Mouse (Mus musculus): ENCODE measurements around the gene Sp1. TPM values are rescaled to one million over a fixed set of nuclear protein-coding genes. Genes with fewer than 3 reads are reported as not detected.

Sp1 gene
- 10.8 and 11.2 TPM in 2 replicates for polyA plus RNA-seq (2015; fragmentation: Nextera tagmentation; extraction: Ambion mirVana)

DNA sequence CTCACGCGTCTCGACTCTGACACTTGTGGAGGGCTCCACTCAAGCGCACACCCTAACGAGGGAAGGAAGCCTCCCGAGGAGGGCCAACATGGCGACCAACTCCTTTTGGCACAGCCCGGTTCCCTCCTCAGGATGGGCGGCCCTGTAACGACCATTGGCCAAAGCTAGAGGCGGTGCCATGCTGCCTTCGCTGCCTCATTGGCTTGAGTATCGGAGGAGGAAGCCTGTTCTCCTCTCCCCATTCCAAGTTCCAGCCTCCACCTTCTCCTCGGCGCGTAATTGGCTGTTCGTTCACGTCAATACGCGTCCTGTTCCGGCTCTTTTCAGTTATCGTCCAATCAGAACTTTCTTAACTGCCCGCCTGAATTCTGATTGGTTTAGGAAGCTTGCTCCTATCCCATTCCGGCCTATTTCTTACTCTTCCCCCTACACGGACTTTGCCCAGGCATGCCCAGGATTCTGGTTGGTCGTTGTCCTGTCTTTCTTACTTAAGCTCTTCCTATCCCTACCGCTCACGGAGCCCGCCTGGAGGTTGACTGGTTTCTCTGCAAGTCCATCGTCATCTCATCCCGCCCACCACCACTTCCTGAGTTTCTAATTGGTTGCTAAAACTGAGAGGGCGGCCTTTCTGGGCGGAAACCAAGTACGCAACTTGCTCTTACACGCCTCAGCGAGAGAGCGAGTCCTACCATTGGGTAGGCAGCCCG, at the start of gene Sp1:
Sp1 (plus strand) TSS at position 655 of the 707 bp plus-strand sequence.
- Histone ChIP-seq H3K36me3 (ENCODE audit: control insufficient read depth, insufficient read depth, low read length) (peaks cover 25% of the 10 kb centered on the region), H3K9me3 (ENCODE audit: control insufficient read depth, low read length) (no peaks in the 10 kb centered on the region), H3K4me2 (ENCODE audit: low read depth, low read length) (peak within 1 kb of the TSS; percentile 71), H3K9ac (ENCODE audit: low read length) (peak within 1 kb of the TSS; percentile 91), H3K27ac (ENCODE audit: low read length) (peak within 1 kb of the TSS; percentile 100), H3K4me1 (replicated peaks; ENCODE audit: control insufficient read depth, insufficient read depth, low read length) (peaks cover 33% of the 10 kb centered on the region), H3K4me3 (ENCODE audit: low read length) (peak within 1 kb of the TSS; percentile 64), H3K27me3 (ENCODE audit: control insufficient read depth, insufficient read depth, low read depth, low read length) (no peaks in the 10 kb centered on the region)
- WGBS, result 0% methylated on average over 38 of the region's 38 CpGs
- peak; percentile 95 for ATAC-seq (ENCODE audit: low read depth)

- no peak for ATAC-seq (ENCODE audit: low read depth)
- H3K4me2 ChIP-seq (ENCODE audit: low read depth, low read length), result peak overlapping the region; percentile 91
These were observed 49.2 kb upstream of the Sp1 start for GRCm38 (mm10) chr15:102356501-102357325.

GRCm38 (mm10) chr15:102358126-102358525, 47.8 kb upstream of the Sp1 start:
- H3K9me3 ChIP-seq (ENCODE audit: control insufficient read depth, low read length), result no peaks in the 10 kb centered on the region
- H3K4me1 ChIP-seq (replicated peaks; ENCODE audit: control insufficient read depth, insufficient read depth, low read length), result peaks cover 23% of the 10 kb centered on the region
- no peaks in the 10 kb centered on the region for H3K36me3 ChIP-seq (ENCODE audit: control insufficient read depth, insufficient read depth, low read length)
- peak overlapping the region; percentile 47; the same call in 1 of the 2 replicates for H3K9ac ChIP-seq (ENCODE audit: low read length)
- no peak overlapping the region for H3K27ac ChIP-seq (ENCODE audit: low read length)
- ATAC-seq (ENCODE audit: low read depth), result no peak
- whole genome bisulfite sequencing, result 4% methylated on average over 25 of the region's 25 CpGs
- peaks cover 13% of the 10 kb centered on the region for H3K27me3 ChIP-seq (ENCODE audit: control insufficient read depth, insufficient read depth, low read depth, low read length)
- peak overlapping the region; percentile 46 for H3K4me2 ChIP-seq (ENCODE audit: low read depth, low read length)
- H3K4me3 ChIP-seq (ENCODE audit: low read length), result peak overlapping the region; percentile 11

More at GRCm38 (mm10) chr15:102356501-102357325, 49.2 kb upstream of the Sp1 start:
- Histone ChIP-seq H3K4me3 (ENCODE audit: low read length) (peak overlapping the region; percentile 64; the same call in 1 of the 2 replicates), H3K27me3 (ENCODE audit: control insufficient read depth, insufficient read depth, low read depth, low read length) (peaks cover 13% of the 10 kb centered on the region), H3K36me3 (ENCODE audit: control insufficient read depth, insufficient read depth, low read length) (no peaks in the 10 kb centered on the region), H3K27ac (ENCODE audit: low read length) (peak overlapping the region; percentile 88), H3K9me3 (ENCODE audit: control insufficient read depth, low read length) (no peaks in the 10 kb centered on the region), H3K9ac (ENCODE audit: low read length) (peak overlapping the region; percentile 87), H3K4me1 (replicated peaks; ENCODE audit: control insufficient read depth, insufficient read depth, low read length) (peaks cover 23% of the 10 kb centered on the region)
- 40% methylated on average over 16 of the region's 16 CpGs for WGBS

- Histone ChIP-seq H3K4me3 (ENCODE audit: low read length) (no peak overlapping the region), H3K27me3 (ENCODE audit: control insufficient read depth, insufficient read depth, low read depth, low read length) (peaks cover 13% of the 10 kb centered on the region), H3K4me1 (replicated peaks; ENCODE audit: control insufficient read depth, insufficient read depth, low read length) (peaks cover 23% of the 10 kb centered on the region), H3K9ac (ENCODE audit: low read length) (no peak overlapping the region), H3K4me2 (ENCODE audit: low read depth, low read length) (peak overlapping the region; percentile 46; the same call in 1 of the 2 replicates), H3K27ac (ENCODE audit: low read length) (no peak overlapping the region), H3K36me3 (ENCODE audit: control insufficient read depth, insufficient read depth, low read length) (no peaks in the 10 kb centered on the region), H3K9me3 (ENCODE audit: control insufficient read depth, low read length) (no peaks in the 10 kb centered on the region)
- ATAC-seq (ENCODE audit: low read depth), result no peak
- WGBS, result 26% methylated on average over 5 of the region's 5 CpGs
These were observed 47.1 kb upstream of the Sp1 start for GRCm38 (mm10) chr15:102358834-102359233.

GRCm38 (mm10) chr15:102362648-102363047, 43.3 kb upstream of the Sp1 start:
- peak; percentile 60 for ATAC-seq (ENCODE audit: low read depth)
- no peaks in the 10 kb centered on the region for H3K9me3 ChIP-seq (ENCODE audit: control insufficient read depth, low read length)
- H3K4me3 ChIP-seq (ENCODE audit: low read length), result peak overlapping the region; percentile 1; the same call in 1 of the 2 replicates
- H3K27ac ChIP-seq (ENCODE audit: low read length), result no peak overlapping the region
- peak overlapping the region; percentile 54 for H3K9ac ChIP-seq (ENCODE audit: low read length)
- H3K4me2 ChIP-seq (ENCODE audit: low read depth, low read length), result peak overlapping the region; percentile 42
- H3K27me3 ChIP-seq (ENCODE audit: control insufficient read depth, insufficient read depth, low read depth, low read length), result peaks cover 17% of the 10 kb centered on the region
- 6% methylated on average over 14 of the region's 14 CpGs for WGBS
- H3K36me3 ChIP-seq (ENCODE audit: control insufficient read depth, insufficient read depth, low read length), result no peaks in the 10 kb centered on the region
- H3K4me1 ChIP-seq (replicated peaks; ENCODE audit: control insufficient read depth, insufficient read depth, low read length), result peaks cover 18% of the 10 kb centered on the region

GRCm38 (mm10) chr15:102364678-102365077, 41.3 kb upstream of the Sp1 start:
- no peak overlapping the region for H3K9ac ChIP-seq (ENCODE audit: low read length)
- no peak overlapping the region for H3K27ac ChIP-seq (ENCODE audit: low read length)
- H3K4me2 ChIP-seq (ENCODE audit: low read depth, low read length), result no peak overlapping the region
- no peaks in the 10 kb centered on the region for H3K36me3 ChIP-seq (ENCODE audit: control insufficient read depth, insufficient read depth, low read length)
- no peak for ATAC-seq (ENCODE audit: low read depth)
- H3K27me3 ChIP-seq (ENCODE audit: control insufficient read depth, insufficient read depth, low read depth, low read length), result peaks cover 7% of the 10 kb centered on the region; the same call in 1 of the 2 replicates
- no peak overlapping the region for H3K4me3 ChIP-seq (ENCODE audit: low read length)
- peaks cover 3% of the 10 kb centered on the region for H3K4me1 ChIP-seq (replicated peaks; ENCODE audit: control insufficient read depth, insufficient read depth, low read length)
- H3K9me3 ChIP-seq (ENCODE audit: control insufficient read depth, low read length), result no peaks in the 10 kb centered on the region
- WGBS, result 93% methylated on average over 1 of the region's 1 CpGs

DNA sequence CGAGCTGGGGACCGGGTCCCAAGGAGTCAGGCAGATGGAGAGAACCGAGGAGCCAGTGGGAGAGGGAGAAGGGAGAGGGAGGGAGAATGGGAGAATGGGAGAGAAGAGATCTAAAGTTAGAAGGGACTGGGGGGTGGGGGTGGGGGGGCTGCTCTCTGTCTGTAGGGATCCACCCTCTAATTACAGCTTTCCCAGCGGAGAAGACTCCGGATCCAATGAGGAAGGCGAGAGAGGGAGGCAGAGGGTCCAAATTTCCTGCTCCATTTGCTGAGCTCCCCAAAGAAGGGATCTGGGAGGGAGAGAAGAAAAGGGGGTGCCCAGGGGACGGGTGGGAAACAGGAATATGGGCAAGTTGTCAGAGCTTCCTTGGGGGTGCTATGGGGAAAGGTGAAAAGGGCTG, 39.7 kb upstream of the Sp1 start:
- Histone ChIP-seq H3K9ac (ENCODE audit: low read length) (peak overlapping the region; percentile 56), H3K9me3 (ENCODE audit: control insufficient read depth, low read length) (no peaks in the 10 kb centered on the region), H3K36me3 (ENCODE audit: control insufficient read depth, insufficient read depth, low read length) (no peaks in the 10 kb centered on the region), H3K27me3 (ENCODE audit: control insufficient read depth, insufficient read depth, low read depth, low read length) (peaks cover 11% of the 10 kb centered on the region; the same call in 1 of the 2 replicates), H3K4me1 (replicated peaks; ENCODE audit: control insufficient read depth, insufficient read depth, low read length) (peaks cover 15% of the 10 kb centered on the region), H3K4me2 (ENCODE audit: low read depth, low read length) (peak overlapping the region; percentile 51), H3K27ac (ENCODE audit: low read length) (no peak overlapping the region), H3K4me3 (ENCODE audit: low read length) (peak overlapping the region; percentile 24)
- ATAC-seq (ENCODE audit: low read depth), result no peak
- WGBS, result 8% methylated on average over 7 of the region's 7 CpGs

DNA sequence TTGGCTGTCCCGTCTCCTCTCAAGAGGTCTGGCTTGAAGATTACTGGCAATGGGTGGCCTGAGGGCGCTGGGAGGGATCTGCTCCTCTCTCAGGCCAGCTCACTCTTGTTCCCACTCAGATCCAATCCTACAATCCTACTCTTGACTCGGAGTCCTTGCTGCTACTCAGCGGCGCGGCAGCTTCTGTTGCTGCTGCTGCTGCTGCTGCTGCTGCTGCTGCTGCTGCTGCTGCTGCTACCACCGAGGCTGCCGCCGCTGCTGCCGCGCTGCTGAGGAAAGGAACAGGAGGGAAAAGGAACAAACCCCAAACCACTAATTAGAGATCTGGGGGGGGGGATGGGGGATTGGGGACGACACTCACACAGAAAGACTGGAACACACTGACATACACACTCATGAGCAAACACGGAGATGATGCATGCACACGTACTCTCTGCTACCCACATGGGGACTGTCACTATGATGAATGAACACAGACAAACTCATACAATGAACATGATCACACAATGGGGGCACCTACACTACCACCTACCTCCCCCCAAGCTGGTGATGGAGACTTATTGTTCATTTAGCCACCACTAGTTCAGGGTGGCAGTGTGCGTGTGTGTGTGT, 39.1 kb upstream of the Sp1 start, which contains the start of gene Sp7:
Sp7 (minus strand) TSS at position 450 of the 612 bp plus-strand sequence.
- Histone ChIP-seq H3K4me1 (replicated peaks; ENCODE audit: control insufficient read depth, insufficient read depth, low read length) (peaks cover 15% of the 10 kb centered on the region), H3K4me3 (ENCODE audit: low read length) (peak within 1 kb of the TSS; percentile 24), H3K36me3 (ENCODE audit: control insufficient read depth, insufficient read depth, low read length) (no peaks in the 10 kb centered on the region), H3K27me3 (ENCODE audit: control insufficient read depth, insufficient read depth, low read depth, low read length) (peaks cover 11% of the 10 kb centered on the region; the same call in 1 of the 2 replicates), H3K9ac (ENCODE audit: low read length) (peak within 1 kb of the TSS; percentile 56), H3K4me2 (ENCODE audit: low read depth, low read length) (peak within 1 kb of the TSS; percentile 51), H3K9me3 (ENCODE audit: control insufficient read depth, low read length) (no peaks in the 10 kb centered on the region), H3K27ac (ENCODE audit: low read length) (no peak within 1 kb of the TSS)
- WGBS, result 7% methylated on average over 15 of the region's 15 CpGs
- ATAC-seq (ENCODE audit: low read depth), result no peak
